Mouse (Mus musculus) forebrain, postnatal 0 days (tissue): ENCODE measurements around the gene Sbf2. TPM values are rescaled to one million over a fixed set of nuclear protein-coding genes. Genes with fewer than 3 reads are reported as not detected.
"Not testable (repeated sequence)": the region's sequence is repeated elsewhere in the genome, so short reads cannot be mapped to it uniquely, and the experiment has no call there.

ENCODE experiments used
- ATAC-seq: fragments of 200-750 bp; cut with Nextera tagmentation; 2 replicates; pipeline ENCODE4 v1.8.0; 2017; ENCODE audit warnings: mild to moderate bottlenecking, moderate library complexity
- DNase-seq: peaks from one replicate; pipeline ENCODE4 v3.0.0-alpha.2; 2015
- H3K27ac ChIP-seq: fragments of 300-500 bp; sonication (generic); 2 replicates; pipeline ENCODE4 v1.5.1; 2014; ENCODE audit warnings: low read depth, mild to moderate bottlenecking, antibody characterized with exemption, low read length, moderate library complexity, mixed read lengths
- H3K27me3 ChIP-seq: fragments of 300-500 bp; sonication (generic); 2 replicates; pipeline ENCODE4 v1.6.1; 2014; ENCODE audit warnings: mild to moderate bottlenecking, low read length, mixed read lengths; ENCODE audit not compliant: insufficient read depth
- H3K36me3 ChIP-seq: fragments of 300-500 bp; sonication (generic); 2 replicates; pipeline ENCODE4 v1.6.1; 2014; ENCODE audit warnings: mild to moderate bottlenecking, moderate library complexity; ENCODE audit not compliant: insufficient read depth
- H3K4me1 ChIP-seq: fragments of 300-500 bp; sonication (generic); 2 replicates; pipeline ENCODE4 v1.6.1; 2014; ENCODE audit warnings: antibody characterized with exemption; ENCODE audit not compliant: insufficient read depth
- H3K4me2 ChIP-seq: fragments of 300-500 bp; sonication (generic); 2 replicates; pipeline ENCODE4 v1.6.1; 2014; ENCODE audit warnings: low read depth, mild to moderate bottlenecking, moderate library complexity
- H3K4me3 ChIP-seq: fragments of 300-500 bp; sonication (generic); 2 replicates; pipeline ENCODE4 v1.5.1; 2014; ENCODE audit warnings: low read depth, low read length, mixed read lengths
- H3K9ac ChIP-seq: fragments of 300-500 bp; sonication (generic); 2 replicates; pipeline ENCODE4 v1.6.1; 2014; ENCODE audit warnings: mild to moderate bottlenecking
- H3K9me3 ChIP-seq: fragments of 300-500 bp; sonication (generic); 2 replicates; pipeline ENCODE4 v1.6.1; 2016; ENCODE audit warnings: low read length
- CTCF ChIP-seq: sonication (generic); IDR thresholded peaks from 2 replicates; pipeline ENCODE4 v1.5.1; 2016; ENCODE audit warnings: antibody characterized with exemption, control low read depth, low read depth
- WGBS: fragments of 180-500 bp; shearing (Covaris S2); extraction: QIAGEN DNeasy Blood & Tissue Kit; methylation state at CpG from one replicate; pipeline ENCODE4 v1.1.7; 2014; 5-methylcytosine and 5-hydroxymethylcytosine counted together
- polyA plus RNA-seq: library from polyadenylated mRNA; unstranded; fragments of >200 nt; fragmentation: Nextera tagmentation; extraction: Ambion mirVana; gene quantifications from 2 replicates; pipeline ENCODE4 v1.2.1, GENCODE M21; 2015
- total RNA-seq: library from RNA; depleted of rRNA; stranded (reverse); fragments of >200 nt; gene quantifications from 2 replicates; pipeline ENCODE4 v1.2.3, GENCODE M21; 2014

The Sbf2 gene
- total and polyA plus RNA-seq, 2 experiments from 2014 or later, result 43.3 to 88.3 TPM

- DNase-seq (no peak), ATAC-seq (no peak)
- H3K9me3 ChIP-seq, result no peaks in the 10 kb centered on the region
- no peak overlapping the region for H3K4me3 ChIP-seq
- H3K4me2 ChIP-seq, result no peak overlapping the region
- TF ChIP-seq CTCF, result no peak
- no peak overlapping the region for H3K27ac ChIP-seq
- WGBS, result 54% methylated on average over 2 of the region's 2 CpGs
- no peaks in the 10 kb centered on the region for H3K36me3 ChIP-seq
- H3K4me1 ChIP-seq, result no peaks in the 10 kb centered on the region
- H3K9ac ChIP-seq, result no peak overlapping the region
- H3K27me3 ChIP-seq, result no peaks in the 10 kb centered on the region
These were observed 75.5 kb downstream of the Sbf2 start for GRCm38 (mm10) chr7:110539266-110539665.

GRCm38 (mm10) chr7:110530295-110530694 is 84.4 kb downstream of the Sbf2 start:
- DNase-seq, H3K27ac ChIP-seq, H3K4me2 ChIP-seq, ATAC-seq, H3K9ac ChIP-seq, H3K9me3 ChIP-seq, H3K36me3 ChIP-seq, H3K27me3 ChIP-seq, H3K4me1 ChIP-seq, H3K4me3 ChIP-seq: not testable (repeated sequence)

GRCm38 (mm10) chr7:110525090-110525775 is 89.5 kb downstream of the Sbf2 start:
- Histone ChIP-seq H3K4me1 (0 out of 2 replicates have a peak, but pooled peaks cover 3% of the 10 kb centered on the region), H3K9ac (no peak overlapping the region), H3K9me3 (no peaks in the 10 kb centered on the region), H3K4me3 (no peak overlapping the region), H3K4me2 (no peak overlapping the region), H3K36me3 (no peaks in the 10 kb centered on the region), H3K27ac (no peak overlapping the region), H3K27me3 (no peaks in the 10 kb centered on the region)
- ATAC-seq, result no peak
- TF ChIP-seq CTCF, result no peak
- DNase-seq, result no peak
- WGBS, result 10% methylated on average over 1 of the region's 1 CpGs

- ATAC-seq, result peak; percentile 47; the same call in 1 of the 2 replicates
- 64% methylated on average over 2 of the region's 2 CpGs for WGBS
- no peak for DNase-seq
- no peak overlapping the region for H3K9ac ChIP-seq
- no peak overlapping the region for H3K4me3 ChIP-seq
- H3K36me3 ChIP-seq, result no peaks in the 10 kb centered on the region
- H3K9me3 ChIP-seq, result no peaks in the 10 kb centered on the region
- no peak overlapping the region for H3K4me2 ChIP-seq
- no peak overlapping the region for H3K27ac ChIP-seq
- no peaks in the 10 kb centered on the region for H3K27me3 ChIP-seq
- no peak for TF ChIP-seq CTCF
- no peaks in the 10 kb centered on the region for H3K4me1 ChIP-seq
These were observed 98.2 kb downstream of the Sbf2 start for GRCm38 (mm10) chr7:110516241-110517220.

GRCm38 (mm10) chr7:110514131-110514530 is 100.6 kb downstream of the Sbf2 start:
- H3K4me3 ChIP-seq, result no peak overlapping the region
- no peak for DNase-seq
- no peaks in the 10 kb centered on the region for H3K36me3 ChIP-seq
- H3K27me3 ChIP-seq, result no peaks in the 10 kb centered on the region
- no peak overlapping the region for H3K27ac ChIP-seq
- ATAC-seq, result no peak
- H3K9ac ChIP-seq, result no peak overlapping the region
- H3K4me1 ChIP-seq, result no peaks in the 10 kb centered on the region
- H3K4me2 ChIP-seq, result no peak overlapping the region
- TF ChIP-seq CTCF, result no peak
- no peaks in the 10 kb centered on the region for H3K9me3 ChIP-seq

GRCm38 (mm10) chr7:110498653-110499052 is 116.1 kb downstream of the Sbf2 start:
- no peak for TF ChIP-seq CTCF
- WGBS, result 49% methylated on average over 1 of the region's 1 CpGs
- ATAC-seq, result no peak
- H3K36me3 ChIP-seq, result no peaks in the 10 kb centered on the region
- H3K9me3 ChIP-seq, result no peaks in the 10 kb centered on the region
- H3K27ac ChIP-seq, result no peak overlapping the region
- no peak for DNase-seq
- H3K9ac ChIP-seq, result no peak overlapping the region
- H3K4me1 ChIP-seq, result no peaks in the 10 kb centered on the region
- H3K27me3 ChIP-seq, result no peaks in the 10 kb centered on the region
- no peak overlapping the region for H3K4me2 ChIP-seq
- no peak overlapping the region for H3K4me3 ChIP-seq

- Histone ChIP-seq H3K4me2 (no peak overlapping the region), H3K4me1 (no peaks in the 10 kb centered on the region), H3K9ac (no peak overlapping the region), H3K27ac (no peak overlapping the region), H3K4me3 (no peak overlapping the region), H3K9me3 (no peaks in the 10 kb centered on the region), H3K27me3 (no peaks in the 10 kb centered on the region), H3K36me3 (no peaks in the 10 kb centered on the region)
- WGBS, result 94% methylated on average over 5 of the region's 5 CpGs
- TF ChIP-seq CTCF, result no peak
- DNase-seq, result no peak
- no peak for ATAC-seq
These were observed 123.7 kb downstream of the Sbf2 start for GRCm38 (mm10) chr7:110491038-110491437.
